Mouse (Mus musculus) embryo, embryonic 9.5 days (tissue): ENCODE results near the gene Impg1.

Experiments
- DNase-seq: peaks from one replicate; pipeline ENCODE4 v3.0.0-alpha.2; 2017; ENCODE audit errors: extremely low spot score

Gene Impg1

DNA sequence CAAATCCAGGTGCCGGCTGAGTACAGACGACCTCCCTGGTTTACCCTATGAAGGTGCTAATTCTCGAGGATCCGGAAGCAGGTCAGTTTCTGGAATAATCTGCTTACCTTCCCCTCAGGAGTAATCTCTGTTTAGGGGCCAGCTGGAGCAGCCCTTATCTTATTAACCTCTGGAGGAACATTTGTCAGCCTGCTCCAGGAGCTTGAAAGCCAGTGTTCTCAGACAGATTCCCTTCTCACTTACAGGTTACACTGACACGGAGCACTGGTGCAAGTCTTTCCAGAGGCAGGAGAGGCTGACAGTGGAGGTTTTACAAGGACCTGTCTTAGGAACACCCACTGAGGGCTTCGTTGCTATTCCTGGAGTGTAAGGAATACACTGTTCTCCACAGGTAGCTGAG lies at the start of gene Impg1:
Impg1 (minus strand) TSS at position 101 of the 400 bp plus-strand sequence.
- no peak for DNase-seq

DNA sequence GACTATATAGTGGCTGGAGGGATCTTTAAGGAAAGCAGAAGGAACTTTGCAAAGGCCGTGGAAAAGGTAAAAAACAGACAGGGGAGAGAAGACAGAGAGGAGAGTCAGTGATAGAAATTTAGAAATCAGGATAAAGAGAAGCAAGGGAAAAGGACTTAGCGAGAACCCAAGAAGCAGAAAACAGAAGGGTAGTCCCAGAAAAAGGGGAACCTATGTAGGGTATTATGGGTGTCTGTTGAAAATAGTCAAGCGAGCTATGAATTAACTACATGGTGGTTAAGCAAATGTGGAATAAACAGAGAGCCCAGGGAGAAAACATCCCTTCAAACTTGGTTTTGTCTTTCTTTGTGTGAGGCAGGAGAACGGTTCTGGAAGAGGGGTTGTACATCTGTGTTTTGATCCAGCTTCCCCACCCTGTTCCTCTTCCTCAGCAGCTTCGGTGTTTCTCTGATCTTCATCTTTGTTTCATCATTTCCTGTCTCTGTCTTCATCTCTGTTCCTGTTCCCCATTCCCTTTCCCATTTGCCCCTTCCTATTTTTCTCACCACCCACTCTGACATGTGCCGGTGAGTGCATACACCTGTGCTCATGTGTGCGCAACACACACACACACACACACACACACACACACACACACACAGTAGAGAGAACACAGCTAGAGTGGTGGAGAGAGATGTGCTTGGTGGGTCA lies 44.3 kb upstream of the Impg1 start:
- DNase-seq = no peak

DNA sequence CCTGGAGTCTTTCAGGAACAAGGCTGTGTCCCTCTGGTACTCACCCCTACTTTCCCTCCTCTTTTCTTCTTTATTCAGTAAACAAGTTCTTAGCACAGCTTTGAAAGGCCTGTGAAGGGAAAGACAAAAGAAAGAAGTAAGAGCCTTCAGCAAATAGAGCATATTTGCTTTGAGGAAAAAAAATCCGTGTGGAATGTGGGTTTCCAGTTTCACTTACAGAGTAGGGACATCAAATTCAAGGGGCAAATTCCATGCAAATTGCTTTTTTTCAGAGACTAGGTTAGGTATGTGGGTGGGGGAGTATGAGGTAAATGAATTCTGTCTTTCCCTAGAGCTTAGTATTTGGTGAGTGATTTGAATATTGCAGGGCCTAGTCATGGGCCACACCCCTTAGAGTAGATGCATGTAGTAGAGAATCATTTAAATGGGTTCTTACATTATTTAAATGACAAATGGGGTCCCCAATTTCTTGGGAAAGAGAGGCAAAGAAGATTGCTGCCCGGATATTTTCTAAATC lies 39.3 kb upstream of the Impg1 start:
- DNase-seq = no peak

DNA sequence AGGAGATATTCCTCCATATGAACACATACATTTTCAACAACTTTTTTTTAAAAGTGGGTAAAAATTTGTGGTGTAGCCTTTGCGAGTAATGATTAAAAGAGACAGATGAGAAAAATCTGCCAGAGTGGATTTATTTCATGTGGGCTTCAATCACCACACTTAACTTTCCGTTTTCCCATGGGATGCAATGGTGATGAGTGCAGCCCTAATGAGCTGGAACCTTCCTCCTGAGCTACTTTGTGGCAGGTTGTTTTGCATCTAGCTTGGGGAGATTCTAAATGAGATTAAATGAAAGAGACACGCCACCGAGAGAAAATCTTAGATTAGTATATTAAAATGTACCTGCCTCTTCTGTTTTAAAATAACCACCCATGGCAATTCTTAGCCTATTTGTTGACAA lies 26.3 kb upstream of the Impg1 start:
- no peak for DNase-seq

DNA sequence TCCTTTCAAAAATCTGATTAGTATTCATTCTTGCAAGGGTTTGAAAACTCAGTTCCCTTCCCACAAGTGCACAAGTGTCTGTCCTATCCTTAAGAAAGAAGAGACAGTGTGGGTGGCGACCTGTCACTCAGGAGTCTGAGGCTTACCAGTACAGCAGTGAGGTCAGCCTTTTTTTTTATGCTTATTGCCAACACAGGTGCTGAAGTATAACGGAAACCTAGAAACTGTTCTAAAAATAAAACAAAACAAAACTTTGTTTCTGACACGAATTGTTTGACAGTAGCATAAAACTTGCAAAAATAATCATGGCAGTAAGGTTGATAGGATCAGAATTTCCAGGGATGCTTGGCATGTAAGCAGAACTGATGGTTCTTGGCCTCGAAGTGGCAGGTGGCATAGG lies 4.9 kb downstream of the Impg1 start:
- DNase-seq = no peak

DNA sequence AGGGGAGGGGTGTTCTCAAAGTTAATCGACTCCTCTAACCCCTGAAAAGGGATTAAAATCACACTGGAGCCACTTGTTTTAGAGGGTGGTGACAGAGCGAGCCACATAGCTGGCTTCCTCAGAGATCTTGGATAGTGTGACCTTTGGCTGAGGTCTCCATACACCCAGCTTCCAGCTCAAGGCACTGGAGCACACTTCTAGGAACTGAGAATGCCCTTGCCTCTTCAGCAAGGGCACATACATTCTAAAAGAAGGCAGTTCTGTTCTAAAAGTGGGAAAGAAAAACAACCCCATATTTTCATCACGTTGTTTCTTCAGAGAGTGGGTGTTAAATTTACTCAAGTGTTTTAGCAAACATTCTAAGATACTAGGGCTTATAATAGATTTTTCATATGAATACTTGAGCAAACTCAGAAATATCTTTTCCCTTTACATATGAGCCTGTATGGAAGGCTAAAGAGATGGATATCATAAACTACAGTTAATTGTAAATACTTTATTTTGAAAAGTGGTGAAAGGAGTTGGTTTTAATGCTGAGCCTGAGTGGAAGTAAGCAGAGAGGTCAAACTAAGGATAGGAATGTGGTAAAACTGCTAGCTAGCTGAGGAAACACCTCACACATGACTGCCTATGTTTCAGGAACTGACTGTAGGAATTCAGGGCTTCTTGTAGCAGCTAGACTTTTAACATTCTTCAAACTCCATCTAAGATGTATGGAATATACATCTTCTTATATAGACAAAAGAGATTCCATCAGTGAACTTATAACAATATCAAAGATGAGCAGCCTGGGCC lies 14.6 kb downstream of the Impg1 start:
- no peak for DNase-seq

DNA sequence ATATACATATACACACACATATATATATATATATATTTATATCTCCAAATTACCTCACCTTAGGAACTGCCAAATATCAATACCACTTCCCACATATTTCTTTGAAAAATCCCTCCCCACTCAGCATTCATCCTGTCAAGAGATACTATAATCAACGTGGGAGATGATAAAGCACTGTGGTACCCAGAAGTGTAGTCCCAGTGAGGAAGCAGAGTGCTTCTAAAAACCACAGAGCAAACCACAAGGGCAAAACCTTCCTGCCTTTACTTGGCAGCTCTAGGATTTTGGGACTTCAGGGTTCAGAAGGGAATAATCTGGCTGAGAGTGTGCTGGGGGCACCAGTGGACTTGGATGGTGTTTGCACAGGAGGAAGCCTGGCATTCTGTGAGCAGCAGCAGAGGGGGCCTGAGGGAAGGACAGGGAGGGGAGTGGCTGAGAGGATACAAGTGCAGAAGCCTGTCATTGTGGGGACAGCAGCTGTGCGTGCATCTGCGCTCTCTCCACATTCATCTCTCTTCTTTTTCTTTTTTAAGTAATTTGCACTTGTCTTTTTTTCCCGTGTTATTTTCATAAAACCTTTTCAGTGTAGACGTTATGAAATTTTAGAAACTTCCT lies 24.1 kb downstream of the Impg1 start:
- no peak for DNase-seq

DNA sequence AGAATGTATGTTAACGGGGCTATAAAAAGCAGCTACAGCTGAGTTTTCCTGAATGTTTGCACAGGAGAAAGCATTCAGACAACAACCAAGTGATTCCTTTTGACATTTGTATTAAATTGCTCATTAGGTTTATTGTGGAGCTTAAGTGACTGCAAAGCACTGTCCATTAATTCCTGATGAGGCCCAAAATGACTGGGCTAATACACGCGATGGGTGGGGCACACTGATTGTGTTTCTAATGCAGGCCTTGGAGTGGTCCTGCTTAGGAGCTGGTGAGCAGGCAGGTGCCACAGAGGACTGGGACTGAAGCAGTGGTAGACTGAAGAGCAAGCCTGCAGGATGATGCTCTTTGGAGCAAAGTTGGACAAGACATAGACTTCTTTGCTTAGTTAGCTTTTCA lies 73.9 kb downstream of the Impg1 start:
- DNase-seq = no peak

DNA sequence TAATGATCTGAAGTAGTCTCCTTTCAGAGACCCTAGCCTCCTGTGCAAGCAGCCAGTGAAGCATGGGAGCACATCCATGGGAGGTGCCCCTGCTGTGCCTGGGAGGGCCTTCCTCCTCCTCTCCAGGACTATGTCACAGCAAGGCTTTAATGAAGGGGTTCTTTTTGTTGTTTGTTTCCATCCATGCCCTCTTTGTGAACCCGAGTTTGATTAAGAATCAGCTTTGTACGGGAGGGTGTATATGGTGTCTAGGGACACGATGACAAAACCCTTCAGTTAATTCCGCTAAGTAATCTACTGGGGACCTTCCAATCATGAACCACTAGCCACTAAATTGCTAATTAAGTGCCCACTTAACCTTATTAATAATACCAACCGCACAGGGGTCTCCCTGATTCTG lies 74.3 kb downstream of the Impg1 start:
- no peak for DNase-seq

DNA sequence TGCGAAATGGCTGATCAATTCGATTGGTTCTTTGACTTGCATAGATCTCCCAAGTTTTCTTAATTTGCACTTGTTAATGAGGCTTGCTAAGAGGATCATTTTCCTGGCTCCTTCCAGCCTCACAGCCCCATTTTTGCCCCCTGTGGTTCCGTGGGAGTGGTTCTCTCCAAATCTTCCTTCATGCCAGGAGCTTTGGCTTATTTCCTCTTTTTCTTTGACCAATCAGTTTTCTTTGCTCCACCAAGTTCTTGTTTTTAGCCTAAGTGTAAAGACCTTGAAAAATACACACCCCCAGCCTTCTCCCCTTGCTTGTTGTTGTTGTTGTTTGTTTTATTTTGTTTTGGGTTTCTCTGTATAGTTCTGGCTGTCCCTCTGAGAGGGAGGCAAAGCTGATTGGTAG lies 77.4 kb downstream of the Impg1 start:
- DNase-seq = no peak

DNA sequence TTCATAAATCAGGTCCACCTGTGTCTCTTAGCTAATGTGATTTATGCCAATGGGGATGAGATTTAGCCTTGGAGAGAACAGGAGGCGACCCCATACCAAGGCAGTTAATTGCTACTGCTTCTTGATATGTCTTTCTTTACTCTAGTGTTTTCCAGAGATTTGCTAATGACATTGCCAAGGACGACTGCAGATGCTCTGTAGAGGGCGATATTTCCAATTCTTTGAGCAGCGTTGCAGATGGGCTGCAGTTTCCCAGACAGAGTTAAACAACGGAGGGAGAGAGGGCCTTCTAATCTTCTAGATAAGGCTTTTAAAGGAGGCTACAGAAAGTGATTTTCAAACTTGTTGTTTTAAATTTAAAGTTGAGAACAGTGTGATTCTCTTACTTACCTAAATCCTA lies 78.8 kb downstream of the Impg1 start:
- peak; percentile 42 for DNase-seq

DNA sequence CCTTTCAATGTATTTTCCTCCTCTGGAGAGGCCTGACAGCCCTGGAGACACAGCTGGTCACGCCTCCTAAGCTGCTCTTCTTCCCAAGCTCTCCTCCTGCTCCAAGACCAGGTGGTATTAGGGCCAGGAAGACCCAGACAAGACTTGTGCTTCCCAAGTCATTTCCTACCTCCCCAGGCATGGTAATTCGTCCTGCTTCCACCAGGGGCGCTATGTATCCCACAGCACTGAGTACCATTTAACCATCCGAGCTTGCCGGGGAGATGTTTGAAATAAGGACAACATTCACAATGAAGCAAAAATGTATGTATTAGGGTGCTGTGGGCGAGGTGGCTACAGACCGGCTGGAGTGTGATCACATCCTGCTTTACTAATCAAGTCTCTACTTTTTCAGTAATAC lies 79.3 kb downstream of the Impg1 start:
- peak; percentile 56 for DNase-seq

DNA sequence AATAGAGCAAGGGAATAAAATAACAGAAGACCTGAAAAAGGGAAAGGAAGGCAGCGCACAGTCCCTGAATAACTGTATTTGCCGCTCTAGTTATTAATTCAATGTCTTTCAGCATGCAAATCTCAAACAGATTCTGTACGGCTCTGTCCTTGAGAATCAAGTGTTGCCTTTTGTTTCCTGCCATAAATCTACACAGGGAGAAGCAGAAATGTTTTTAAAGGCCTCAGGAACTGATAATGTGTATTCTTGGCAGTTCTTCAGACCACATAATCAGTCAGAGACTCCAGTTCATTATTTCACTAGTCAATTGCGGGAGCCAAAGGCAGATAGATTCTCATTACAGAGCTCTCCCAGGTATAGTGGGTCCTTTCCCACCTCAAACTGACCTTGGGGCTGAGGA lies 82.6 kb downstream of the Impg1 start:
- DNase-seq = no peak

DNA sequence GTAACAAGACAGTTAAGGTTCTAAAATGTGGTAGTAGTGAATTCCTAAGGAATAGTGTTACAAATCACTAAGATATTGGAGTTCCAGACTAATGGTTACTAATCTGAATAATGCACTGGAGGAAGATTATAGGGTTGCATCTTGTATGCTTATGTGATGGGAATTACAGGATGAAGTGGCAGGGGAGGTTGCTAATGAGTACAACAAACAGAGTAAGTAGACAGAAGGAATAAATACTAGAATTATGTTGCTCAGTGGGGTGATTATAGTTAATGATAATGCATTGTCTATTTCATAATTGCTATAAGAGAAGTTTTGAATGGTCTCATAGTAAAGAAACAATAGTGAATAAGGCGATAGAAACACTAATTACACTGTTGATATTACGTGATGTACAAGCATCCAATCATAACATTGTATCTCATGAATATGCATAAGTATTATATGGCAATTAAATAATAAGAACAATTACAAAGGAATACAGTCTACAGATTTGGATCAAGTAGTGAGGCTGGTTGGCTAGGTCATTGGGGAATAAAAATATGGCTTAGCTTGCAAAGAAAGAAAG lies 85.1 kb downstream of the Impg1 start:
- no peak for DNase-seq

DNA sequence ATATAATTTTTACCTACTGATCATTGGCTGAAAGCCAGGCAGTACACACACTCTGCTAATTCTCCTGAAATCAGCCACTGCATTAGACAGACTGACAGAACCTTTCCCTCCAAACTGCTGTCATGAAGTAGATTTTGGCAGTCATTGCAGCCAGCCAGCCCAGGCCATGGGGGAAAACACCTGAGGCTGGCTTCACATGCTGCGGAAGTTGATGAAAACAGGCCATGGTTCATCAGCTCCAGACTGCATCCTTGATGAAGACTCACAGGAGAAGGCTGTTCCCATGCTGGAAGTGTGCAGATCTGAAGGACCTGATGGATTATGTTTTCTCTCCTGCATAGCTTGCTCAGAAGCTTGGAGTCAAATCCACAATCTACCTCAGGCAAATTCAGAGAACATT lies 91.2 kb downstream of the Impg1 start:
- DNase-seq = no peak

DNA sequence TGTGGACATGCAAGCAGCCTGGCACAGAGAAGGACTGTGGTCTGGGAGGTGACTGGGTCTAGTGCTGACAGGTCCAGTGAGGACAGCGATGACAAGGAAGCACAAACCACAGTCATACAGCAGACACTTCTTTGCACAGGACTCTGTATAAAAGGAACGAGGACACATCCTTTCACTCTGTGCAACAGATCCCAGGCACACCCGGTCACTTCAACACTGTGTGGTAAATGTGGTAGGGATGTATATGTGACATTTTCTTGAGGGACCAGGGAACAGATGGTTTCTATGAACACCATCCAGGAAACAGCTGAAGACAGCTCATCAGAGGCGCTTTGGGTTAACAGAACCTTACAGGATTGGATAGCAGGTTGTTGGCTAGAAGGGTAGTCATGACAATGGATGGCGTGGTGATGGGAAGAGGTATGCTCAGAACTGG lies 92.0 kb downstream of the Impg1 start:
- DNase-seq = no peak

DNA sequence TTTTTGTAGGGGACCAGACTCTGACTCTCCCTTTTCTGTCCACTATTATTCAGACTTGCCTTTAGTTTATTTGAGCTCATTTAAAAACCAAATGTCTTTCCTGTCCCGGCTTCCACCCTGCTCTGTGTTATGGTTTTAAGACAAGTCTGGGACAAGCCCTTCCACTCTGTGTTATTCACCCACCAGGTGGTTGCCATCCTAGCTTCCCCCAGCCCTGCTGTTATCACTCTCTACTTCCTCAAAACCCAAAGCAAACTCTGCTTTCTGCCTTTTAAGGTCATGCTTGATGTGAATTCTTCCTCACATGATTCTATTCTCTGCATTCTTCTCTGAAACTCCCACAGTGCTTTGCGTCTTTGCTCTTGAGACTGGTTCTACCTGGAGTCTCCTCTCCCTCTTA lies 96.6 kb downstream of the Impg1 start:
- no peak for DNase-seq

DNA sequence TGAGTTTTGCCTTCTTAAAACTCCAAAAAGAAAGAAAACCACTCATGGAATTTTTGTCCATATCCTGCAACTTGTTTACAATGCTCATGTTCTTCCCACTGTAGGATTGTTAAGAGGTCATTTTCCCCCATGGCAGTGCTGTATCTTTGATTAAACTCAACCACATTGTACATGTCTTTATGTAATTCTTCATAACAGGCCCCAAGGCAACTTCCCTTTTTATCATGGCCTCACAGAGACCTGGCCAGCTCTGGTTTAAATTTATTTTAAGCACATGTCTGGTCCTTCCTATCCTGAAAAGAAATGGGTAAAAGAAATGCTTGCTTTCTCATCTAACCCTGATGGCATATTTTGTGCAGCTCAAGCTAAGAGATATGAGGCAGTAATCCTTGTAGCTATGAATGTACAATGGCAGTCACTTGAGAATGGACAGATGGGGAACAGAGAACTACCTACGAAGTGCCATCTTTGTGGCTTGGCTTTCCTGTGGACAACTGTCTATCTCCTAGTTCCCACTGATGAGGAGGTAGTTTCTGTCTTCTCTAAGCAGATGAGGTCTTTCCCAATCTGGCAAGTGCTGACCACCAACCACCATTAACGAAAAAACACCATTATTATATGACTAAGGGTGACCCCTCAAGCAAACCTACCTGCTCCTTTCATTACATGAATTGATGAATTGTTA lies 97.6 kb downstream of the Impg1 start:
- no peak for DNase-seq

DNA sequence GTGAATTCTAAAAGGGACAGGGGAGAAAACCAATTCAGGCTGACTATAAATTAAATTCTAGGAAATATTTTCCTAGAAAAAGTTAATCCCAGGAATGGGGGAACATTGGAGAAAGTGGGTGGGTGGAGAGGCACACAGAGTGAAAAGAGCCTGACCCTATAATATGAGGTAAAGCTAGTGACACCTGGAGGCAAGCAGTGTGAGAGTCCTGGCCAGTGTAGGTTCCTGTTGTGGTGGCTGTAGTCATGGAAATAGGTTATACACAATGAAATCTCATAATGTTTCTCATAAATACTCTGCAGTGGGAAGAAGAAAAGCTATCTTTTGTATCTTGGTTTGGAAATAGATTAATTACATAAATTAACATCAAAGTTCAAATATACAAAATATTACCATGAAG lies 105.2 kb downstream of the Impg1 start:
- DNase-seq = no peak

DNA sequence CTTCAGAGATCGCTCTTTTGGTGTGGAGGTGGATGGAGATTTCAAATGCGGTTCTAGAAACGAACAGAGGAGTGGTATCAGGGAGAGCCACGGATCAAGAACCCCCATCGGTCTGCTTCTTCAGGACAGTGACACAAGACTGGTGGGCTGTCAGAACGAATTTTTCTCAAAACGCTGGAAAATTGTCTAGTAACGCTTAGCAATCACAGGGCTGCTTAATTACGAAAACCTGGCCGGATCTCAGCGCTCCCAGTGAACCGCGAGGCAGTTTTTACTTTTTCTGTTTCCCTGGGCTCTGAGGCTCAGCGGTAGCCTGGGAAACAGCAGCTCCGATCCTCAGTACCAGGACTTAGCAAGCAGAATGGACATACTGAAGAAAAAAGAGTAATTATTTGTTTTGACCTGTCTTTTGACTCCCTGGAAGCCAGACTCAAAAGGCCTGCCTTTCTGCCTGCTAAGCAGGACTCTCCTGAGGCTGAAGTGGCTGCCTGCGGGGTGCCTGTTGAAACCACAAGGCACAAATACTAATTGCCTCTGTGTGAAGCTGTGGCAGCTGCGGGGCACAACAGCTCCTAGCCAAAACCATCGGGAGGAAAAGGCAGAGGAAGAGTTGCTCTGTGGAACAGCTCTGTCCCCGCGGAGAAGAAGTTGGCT lies 113.5 kb downstream of the Impg1 start:
- peak; percentile 33 for DNase-seq

DNA sequence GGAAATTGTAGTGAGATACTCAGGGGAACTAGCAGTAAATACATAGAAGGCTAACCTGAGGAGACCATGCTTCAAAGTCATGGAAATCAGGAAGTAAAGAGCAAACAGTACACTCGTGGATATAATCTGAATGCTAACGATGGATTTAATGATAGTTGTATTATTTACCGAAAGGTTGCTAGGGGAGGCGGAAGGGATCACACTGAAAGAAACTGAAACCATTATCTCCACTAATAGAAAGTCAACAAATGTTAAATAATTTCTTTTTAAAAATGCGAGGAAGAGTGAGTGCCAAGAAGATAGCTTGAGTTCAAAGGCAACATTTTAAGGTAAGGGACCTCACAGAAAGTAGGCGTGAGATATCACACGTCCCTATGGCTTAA lies 114.0 kb downstream of the Impg1 start:
- DNase-seq = no peak
